Mouse (Mus musculus) spleen, adult 18-20 months (tissue): ENCODE results near the gene Acad11.
A peak's percentile ranks its signal among the peaks of the same experiment; 100 is the strongest.

Source experiments
- DNase-seq, 2 experiments: peaks; one replicate each; pipeline ENCODE4 v3.0.0; 2022; ENCODE audit warnings: mixed read lengths in 2 of 2

Gene Acad11

DNA sequence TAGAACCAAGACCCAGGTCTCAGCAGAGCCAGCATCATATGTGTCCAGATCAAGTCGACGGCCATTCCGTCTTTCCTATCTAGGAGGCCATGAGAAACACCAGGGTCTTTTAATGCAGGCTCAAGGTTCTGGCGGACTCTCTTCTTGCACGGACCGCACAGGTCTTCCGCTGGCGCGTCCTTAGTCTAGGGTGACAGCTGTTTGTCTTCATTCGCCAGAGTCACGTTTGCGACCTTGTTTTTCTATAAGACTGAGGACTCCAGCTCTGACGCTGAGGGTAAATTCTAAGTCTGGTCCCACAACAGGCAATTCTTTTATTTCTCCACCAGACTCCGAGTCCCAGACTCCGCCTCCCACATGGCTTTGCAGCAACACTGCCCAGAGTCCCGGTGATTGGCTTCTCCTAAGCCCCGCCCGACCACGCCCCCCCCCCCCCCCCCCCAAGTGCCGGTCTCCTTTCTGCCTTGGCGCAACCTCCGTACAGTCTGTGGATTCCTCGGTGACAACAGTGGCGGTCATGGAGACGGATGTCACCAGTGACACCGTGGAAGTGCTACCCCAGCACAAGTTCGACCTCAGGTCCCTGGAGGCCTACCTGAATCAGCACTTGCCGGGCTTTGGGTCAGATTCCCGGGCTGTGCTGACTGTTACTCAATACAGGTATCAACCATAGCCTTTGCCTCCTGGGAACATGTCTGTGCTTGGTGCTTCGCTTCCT is at the start of gene Acad11:
Gene Acad11 (plus strand): TSS at position 134 of the 718 bp plus-strand sequence.
- peak; percentile 65 to 81 for DNase-seq

DNA sequence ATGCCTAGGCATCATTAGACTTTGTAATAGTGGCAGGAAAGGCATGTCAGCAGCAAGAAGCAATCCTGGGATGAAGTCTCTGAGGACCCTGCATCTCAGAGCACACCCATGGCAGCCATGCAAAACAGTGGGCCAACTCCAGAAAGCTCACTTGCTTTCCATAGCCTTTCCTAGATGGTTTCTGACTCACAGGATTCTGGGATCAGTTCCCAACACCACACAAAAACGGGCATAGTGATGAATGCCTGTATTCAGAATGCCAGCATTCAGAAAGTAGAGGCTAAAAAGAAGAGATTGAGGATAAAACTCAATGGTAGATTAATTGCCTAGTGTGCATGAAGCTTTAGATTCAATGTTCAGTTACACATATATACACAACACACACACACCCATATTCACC is 48.7 kb upstream of the Acad11 start:
- DNase-seq = no peak

DNA sequence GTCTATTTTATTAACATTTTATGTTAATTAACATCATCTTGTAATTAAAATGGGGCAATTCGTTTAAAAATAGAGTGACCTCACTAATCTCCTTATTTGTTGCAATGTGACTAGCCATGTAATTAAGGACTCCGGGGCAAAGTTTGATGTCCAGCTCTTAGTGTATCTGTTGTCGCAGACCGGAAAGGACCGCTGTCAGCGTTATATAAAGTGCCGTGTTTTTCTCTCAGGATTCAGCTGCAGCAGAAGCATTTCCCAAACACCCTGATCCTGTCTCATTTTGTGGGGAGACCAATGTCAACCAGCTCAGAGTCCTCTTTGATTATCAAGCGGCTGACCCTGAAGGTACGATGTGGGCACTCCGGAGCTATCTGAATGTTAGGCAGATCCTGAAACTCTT is 42.2 kb upstream of the Acad11 start:
- no peak for DNase-seq

DNA sequence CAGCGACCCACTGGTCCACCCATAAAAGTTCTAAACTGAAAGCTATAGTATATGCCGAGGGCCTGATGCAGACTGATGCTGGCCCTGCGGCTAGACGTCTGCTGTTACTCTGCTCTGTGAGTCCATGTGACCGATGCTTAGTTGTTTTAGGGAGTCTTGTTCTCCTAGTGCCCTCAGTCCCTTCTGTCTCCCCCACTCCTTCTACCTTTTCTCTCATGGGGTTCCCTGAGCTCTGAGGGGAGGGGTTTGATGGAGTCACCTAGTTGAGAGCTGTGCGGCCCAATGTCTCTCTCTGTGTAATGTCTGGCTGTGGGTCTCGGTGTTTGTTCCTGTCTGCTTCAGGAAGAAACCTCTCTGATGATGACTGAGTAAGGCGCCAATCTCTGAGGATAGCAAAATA is 36.0 kb upstream of the Acad11 start:
- DNase-seq = no peak

DNA sequence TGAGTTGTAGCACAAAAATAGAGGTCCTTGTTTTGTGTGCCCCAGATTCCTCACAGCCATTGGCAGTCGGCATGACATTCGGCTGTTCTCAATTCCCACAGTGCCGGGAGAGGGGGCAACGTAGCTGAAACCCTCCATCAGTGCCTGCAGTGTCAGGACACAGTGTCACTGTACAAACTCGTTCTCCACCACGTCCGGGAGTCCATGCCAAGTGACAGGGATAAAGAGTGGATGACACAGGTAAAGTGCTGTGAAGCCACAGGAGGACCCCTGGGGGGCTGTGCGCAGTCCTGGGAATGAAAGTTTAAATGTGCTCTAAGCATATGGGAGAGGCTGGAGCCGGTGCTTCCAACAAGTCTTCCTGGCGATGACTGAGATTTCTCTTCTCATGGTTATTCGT is 33.3 kb upstream of the Acad11 start:
- DNase-seq = no peak

DNA sequence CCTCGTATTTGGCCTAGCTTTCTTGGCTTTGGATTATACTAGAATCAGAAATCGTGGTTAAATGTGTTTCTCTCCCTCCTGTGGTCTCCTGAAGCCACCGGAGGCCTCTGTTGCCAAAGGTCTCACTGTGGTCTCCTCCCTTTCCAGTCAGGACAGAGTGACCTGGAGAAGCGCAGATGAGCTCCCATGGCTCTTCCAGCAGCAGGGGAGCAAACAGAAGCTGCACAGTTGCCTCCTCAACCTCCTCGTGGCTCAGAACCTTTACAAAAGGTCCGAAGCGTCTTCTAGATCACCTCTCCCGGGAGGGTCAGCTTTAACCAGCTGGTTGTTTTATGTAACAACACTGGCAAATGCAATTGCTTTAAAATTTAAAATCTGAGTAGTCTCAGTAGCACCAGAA is 28.9 kb upstream of the Acad11 start:
- DNase-seq = no peak

DNA sequence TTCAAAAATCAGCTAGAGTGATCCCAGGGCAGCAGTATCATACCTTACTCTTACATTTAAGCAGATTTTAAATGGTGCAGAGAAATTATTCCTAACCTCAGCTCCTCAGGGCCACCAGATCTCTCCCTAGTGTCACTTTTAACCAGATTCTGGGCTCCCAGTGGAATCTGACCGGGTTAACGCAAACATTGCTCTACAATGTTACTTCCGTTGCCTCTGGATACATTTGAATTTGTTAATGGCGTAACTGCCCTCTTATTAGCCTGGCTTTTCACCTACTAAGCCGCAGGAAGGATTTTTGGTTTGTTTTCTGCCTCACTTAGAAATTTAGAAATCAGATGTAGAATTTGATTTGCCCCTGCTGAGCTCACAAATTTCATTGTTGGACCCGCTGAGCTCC is 28.5 kb upstream of the Acad11 start:
- no peak for DNase-seq

DNA sequence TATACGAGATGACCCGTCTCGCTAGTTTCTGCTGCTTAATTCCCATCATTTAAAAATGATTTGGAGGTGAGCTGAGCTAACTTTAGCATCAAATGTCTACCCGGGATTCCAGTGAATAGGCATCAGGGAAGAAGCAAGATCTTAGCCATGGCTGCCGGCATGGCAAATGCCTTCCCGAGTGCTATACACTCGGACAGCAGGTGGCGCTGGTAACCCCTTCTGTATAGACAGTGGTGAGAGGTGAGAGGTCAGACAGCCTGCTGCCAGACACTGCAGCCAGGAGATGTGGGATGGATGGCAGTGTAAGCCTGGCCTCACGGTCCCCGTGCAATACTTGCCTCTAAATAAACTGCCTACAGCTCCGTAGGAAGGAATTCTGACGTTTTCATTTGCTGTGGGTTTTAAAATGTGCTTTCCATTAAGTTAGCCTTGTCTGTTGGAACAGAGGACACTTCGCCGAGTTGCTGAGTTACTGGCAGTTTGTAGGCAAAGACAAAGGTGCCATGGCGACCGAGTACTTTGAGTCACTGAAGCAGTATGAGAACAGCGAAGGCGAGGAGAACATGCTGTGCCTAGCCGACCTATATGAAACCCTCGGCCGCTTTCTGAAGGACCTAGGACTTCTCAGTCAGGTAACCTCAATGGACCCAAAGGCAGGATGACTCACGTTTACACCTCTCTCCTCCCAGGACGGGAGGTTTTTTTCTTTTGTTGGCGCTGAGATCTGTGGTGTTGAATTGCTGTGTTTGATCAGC is 27.7 kb upstream of the Acad11 start:
- DNase-seq = peak; percentile 42 to 77

DNA sequence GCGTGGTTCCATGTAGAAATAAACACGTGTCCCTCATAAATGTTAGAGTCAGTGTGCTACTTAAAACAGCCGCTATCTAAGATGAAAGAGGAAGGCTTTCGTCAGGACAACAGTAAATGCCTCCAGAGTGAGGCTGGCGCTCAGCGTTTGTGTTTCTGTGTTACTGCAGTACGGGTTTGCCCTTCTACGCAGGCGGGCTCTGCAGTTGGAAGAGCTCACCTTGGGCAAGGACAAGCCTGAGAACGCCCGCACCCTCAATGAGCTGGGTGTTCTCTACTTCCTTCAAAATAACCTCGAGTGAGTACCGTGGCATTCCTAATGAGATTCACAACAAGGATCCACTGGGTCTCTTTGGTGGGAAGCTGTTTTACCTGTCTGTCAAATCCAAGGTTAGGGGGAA is 24.9 kb upstream of the Acad11 start:
- no peak for DNase-seq

DNA sequence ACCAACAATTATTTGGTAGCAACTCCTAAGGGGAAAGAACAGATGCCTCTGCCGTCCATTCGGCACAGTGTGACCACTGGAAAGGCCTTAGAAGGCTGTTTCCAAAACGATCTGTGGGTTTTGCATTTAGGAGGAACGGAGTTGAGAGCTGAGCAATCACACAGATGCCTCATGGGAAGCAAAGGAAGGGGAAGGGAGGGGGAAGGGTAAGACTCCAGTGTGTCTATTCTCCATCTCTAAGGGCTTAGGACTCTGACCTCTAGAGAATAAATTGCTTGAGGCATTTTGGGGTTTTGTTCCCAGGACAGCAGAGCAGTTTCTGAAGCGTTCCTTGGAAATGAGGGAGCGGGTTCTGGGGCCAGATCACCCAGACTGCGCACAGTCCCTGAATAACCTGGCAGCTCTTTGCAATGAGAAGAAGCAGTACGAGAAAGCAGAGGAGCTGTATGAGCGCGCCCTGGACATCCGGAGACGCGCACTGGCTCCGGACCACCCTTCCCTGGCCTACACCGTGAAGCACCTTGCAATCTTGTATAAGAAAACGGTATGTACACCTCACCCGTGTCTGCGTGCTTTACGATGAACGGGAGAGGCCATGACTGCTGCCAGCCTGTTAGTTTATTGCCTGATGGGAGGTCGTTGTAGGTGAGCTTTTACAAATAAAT is 24.0 kb upstream of the Acad11 start:
- no peak for DNase-seq

DNA sequence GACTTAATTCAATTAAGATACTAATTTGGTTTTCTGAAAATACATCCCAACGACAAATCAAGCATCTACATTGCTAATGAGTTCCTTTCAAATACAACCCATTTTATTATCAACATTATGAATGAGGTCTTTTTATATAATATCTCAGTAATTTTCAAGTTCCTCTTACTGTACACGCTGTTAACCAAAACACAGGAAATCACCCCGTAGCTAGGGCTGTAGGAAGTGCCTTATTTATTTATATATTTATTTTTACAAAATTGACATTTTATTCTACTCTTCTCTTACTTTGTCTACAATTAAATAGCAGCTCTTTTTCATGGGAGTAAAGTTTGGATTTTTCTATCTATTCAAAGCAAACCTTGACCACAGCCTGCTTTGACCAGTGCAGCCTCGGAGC is 23.4 kb upstream of the Acad11 start:
- no peak for DNase-seq

DNA sequence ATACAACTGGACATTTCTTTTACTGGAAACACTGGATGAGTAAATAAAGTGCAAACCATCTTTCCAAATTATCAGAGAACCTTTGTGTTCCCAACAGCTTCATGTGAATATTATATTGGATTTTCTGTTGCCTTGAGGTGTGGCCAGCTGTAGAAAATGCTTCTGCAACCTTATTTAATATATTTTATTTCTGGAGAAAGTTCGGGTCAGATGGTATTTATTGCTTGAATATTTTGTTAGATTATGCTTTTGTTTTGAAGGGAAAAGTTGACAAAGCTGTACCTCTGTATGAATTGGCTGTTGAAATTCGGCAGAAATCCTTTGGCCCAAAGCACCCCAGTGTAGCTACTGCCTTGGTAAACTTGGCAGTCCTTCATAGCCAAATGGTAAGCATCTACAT is 22.8 kb upstream of the Acad11 start, which contains the start of gene Gm28305:
Gene Gm28305 (plus strand): TSS at position 301 of the 400 bp plus-strand sequence.
- DNase-seq = no peak

DNA sequence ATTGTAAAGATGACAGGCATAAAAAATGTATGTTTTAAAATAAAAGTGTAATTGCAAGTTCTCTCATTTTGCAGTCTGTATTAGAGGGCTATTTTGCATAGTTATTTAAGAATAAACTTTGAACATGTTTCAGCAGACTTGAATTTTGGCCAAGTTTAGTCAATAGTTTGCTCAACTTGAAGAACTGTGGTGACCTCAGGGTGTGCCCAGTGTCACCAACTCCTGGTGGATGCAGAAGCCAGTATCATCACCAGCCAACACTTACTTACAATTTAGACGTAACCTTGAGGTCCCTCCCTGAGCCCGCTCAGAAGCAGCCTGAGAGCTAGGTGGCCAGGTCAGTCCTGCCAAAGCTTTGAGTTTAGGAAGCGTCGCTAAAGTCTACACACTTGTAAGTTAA is 19.5 kb upstream of the Acad11 start:
- no peak for DNase-seq

DNA sequence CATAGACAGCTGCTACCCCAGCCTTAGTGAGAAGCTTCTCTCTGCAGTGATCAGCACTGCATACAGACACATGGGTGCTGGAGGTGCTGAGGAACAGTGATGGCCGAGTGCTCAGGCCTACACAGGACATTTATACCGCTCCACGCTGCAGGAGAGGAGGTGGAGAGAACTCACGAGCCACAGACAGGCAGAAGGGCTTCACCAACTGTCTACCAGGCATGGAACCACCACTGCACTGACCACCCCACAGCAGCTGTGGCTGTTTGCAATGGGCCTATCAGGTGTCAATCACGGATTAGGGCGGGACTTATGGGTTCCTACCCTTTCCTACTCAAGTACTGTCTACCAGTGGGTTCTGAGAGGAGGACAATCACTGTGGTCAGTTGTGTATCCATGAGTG is 12.1 kb upstream of the Acad11 start:
- no peak for DNase-seq

DNA sequence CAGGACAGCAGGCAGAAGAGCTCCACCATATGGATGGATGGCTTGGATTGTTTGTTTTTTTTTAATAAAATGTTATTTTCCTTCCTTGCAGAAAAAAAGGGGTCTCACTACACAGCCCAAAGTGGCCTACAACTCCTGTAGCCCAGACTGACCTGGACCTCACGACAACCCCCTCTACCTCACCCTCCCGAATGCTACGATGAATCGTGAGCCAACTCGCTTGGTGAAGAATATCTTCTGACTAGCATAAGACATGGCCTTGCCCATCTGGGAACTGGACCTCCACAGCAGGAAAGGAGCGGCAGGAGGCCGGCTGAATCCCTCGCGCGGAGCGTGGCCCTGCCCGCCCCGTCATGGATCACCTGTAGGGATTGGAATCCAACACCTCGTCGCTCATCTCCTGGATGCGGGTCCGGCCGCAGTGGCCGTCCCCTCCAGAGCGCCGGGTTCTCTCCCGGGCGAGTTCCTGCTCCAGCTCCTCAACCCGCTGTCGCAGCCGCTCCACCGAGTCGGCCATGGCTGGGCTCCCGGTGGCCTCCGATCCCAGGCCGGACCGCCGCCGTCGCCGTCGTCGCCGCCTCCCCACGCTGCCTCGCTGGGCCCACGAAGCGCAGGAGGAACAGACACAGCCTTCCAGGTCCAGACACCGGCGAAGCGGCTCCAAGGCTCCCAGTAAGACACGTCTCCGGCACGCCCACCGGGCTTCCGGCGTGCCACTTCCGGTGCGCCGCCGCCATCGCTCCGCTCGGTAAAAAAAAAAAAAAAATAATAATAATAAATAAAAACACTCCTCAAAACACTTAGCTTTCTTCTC is 540 bp upstream of the Acad11 start, which contains the start of gene Uba5:
Gene Uba5 (minus strand): TSS at position 705 of the 814 bp plus-strand sequence.
- peak in 1 of 2 experiments; percentile 56 for DNase-seq

DNA sequence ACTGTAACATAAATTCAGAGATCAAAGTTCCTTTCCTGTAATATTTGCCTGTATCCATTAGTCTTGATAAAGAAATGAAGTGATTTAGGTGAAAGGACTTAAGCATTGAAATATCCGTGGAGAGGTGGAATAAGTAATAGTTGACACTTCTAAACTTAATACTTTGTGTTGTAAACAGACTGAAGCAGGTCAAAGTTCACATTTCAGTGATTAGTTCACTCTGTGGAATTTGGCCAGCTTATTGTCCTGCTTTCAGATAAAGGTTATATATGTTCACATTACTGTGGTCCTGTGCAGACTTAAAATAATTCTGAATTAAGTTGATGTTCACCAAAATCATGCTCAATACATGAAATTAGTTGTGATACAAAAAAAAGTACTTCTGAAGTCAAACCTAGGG is 1.4 kb downstream of the Acad11 start:
- no peak for DNase-seq

DNA sequence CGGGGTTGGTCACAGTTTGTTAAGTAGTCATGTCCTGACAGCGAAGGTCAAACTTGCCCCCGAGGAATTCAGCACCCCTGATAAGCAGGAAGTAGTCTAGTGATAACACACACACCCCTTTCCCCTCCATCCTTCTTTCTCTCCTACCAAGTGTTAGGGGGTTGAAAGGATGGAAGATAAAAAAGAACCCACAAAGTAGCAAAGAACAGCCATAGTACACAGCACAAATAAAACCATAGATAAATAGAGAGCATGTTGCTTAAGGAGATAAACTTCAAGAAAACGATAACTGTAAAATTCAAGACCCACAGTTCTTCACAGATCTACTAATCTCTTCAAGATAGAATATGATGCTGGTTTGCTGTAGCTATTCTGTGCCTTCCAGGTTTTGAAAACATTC is 7.1 kb downstream of the Acad11 start:
- no peak for DNase-seq

DNA sequence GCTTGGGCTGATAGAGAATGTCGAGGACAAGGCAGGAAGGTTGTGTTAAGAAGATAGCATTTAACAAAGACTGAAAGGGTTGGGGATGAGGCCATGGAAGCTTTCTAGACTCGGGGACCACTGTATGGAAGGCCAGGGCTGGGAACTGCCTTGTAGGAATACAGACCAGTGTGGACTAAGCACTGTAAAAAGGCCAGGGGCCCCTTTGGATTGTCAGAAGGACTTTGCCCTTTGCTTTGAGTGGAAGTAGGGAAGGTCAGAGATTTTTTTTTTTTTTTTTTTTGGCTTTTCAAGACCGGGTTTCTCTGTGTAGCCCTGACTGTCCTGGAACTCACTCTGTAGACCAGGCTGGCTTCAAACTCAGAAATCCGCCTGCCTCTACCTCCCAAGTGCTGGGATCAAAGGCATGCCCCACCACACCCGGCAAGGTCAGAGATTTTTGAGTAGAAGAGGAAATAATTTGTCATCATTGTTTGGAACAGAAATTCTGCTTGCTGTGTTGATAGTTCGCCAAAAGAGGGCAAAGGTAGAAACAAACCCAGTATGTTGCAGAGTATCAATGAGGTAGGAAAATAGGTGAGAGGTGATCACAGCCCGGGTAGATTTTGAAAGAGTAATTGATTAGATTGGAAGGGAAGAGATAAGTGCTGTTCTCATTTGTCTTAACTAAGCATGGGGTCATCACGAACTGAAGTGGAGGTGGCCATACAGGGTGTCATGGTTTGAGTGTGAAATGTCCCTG is 7.9 kb downstream of the Acad11 start:
- DNase-seq = no peak

DNA sequence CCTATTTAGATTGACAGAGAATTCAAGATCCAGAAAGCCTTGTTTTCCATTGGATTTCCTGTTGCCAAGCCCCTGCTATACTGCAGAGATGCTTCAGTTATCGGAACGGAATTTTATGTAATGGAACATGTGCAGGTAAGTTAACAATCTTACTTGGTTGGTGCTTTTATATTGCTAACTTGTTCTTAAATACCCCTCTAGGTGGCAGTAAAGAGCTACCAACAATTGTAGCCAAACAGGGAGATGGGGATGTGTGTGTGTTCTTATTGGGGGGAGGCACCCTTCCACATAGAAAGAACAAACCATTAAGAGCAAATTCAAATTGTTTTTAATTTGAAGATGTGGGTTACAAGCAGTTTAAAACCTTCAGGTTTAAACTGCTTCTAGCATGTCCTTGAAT is 12.6 kb downstream of the Acad11 start:
- DNase-seq = no peak

DNA sequence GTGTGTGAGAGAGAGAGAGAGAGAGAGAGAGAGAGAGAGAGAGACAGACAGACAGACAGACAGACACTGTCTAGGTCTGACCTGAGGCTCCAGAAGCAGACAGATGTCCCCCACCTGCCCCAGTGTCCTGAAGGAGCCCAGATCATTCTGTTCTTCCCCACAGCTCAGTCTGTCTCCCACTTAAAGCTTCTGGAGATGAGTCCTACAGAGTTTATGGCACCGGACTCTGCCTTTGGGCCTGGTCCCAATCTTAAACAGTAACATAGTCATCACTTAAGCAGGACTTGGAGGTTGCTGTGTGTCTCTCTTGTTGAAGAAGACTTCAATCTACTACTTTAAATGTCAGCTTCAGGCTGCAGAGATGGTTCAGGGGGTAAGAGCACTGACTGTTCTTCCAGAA is 15.6 kb downstream of the Acad11 start:
- no peak for DNase-seq

DNA sequence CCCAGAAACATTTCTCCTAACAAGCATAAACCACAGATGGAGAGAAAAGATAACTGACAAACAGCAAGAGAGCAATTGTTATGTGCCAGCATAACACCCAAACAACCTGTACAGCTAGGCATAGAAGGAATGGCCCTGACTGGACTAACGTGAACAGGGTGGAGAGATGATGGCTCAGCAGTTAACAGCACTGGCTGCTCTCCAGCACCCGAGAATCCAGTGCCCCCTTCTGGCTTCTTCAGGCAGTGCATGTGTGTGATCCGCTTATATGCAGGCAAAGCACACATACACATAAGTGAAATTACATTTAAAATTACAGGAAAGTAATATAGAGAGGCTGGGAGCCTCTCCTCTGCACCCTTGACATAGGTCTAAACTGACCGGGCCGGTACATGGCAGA is 16.2 kb downstream of the Acad11 start:
- DNase-seq = peak; percentile 22 to 55

DNA sequence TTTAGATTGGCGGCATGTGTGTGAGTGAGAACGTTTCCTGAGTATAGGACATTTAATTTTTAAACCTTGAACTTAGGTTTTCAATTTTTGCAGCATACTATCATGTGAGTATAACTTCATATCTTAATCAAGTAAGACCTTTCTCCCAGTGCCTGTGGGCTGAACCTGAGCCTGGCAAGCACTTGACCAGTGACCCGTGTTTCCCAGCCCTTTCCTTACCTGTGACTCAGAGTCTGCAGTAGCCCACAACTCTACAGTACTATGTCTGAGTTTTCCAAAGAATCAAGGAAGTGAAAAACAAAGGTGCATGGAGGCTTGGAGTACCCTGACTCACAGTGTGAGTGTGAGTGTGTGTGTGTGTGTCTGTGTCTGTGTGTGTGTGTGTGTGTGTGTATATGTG is 16.9 kb downstream of the Acad11 start:
- no peak for DNase-seq
